Mouse (Mus musculus) heart, embryonic 16.5 days (tissue): ENCODE results near the gene Gbf1. TPM values are rescaled to one million over a fixed set of nuclear protein-coding genes. Genes with fewer than 3 reads are reported as not detected.

ENCODE experiments used
- ATAC-seq: fragments of 200-750 bp; cut with Nextera tagmentation; replicated peaks from 2 replicates; pipeline ENCODE4 v1.8.0; 2017; ENCODE audit warnings: moderate number of reproducible peaks; ENCODE audit not compliant: insufficient read depth, low FRiP score; ENCODE audit errors: extremely low read depth
- H3K27ac ChIP-seq: fragments of 300-500 bp; sonication (generic); 2 replicates; pipeline ENCODE4 v1.5.1; 2014; ENCODE audit warnings: mild to moderate bottlenecking, low read length, control low read depth, moderate library complexity
- H3K27me3 ChIP-seq: fragments of 300-500 bp; sonication (generic); 2 replicates; pipeline ENCODE4 v1.6.1; 2014; ENCODE audit warnings: low read length, mixed read lengths; ENCODE audit not compliant: control insufficient read depth, insufficient read depth
- H3K36me3 ChIP-seq: fragments of 300-500 bp; sonication (generic); 2 replicates; pipeline ENCODE4 v1.6.1; 2014; ENCODE audit not compliant: control insufficient read depth, insufficient read depth
- H3K4me1 ChIP-seq: fragments of 300-500 bp; sonication (generic); 2 replicates; pipeline ENCODE4 v1.6.1; 2014; ENCODE audit warnings: low read length, mixed read lengths; ENCODE audit not compliant: control insufficient read depth, insufficient read depth
- H3K4me2 ChIP-seq: fragments of 300-500 bp; sonication (generic); 2 replicates; pipeline ENCODE4 v1.6.1; 2014; ENCODE audit warnings: low read depth, mild to moderate bottlenecking, control low read depth, low read length
- H3K4me3 ChIP-seq: fragments of 300-500 bp; sonication (generic); 2 replicates; pipeline ENCODE4 v1.5.1; 2014; ENCODE audit warnings: mild to moderate bottlenecking, control low read depth, low read length
- H3K9ac ChIP-seq: fragments of 300-500 bp; sonication (generic); 2 replicates; pipeline ENCODE4 v1.6.1; 2014; ENCODE audit warnings: low read length, control low read depth
- H3K9me3 ChIP-seq: fragments of 300-500 bp; sonication (generic); replicated peaks from 2 replicates; pipeline ENCODE4 v1.6.1; 2016; ENCODE audit warnings: low read length; ENCODE audit not compliant: control insufficient read depth
- WGBS: fragments of 180-500 bp; shearing (Covaris S2); extraction: QIAGEN DNeasy Blood & Tissue Kit; methylation state at CpG from one replicate; pipeline ENCODE4 v1.1.7; 2014; 5-methylcytosine and 5-hydroxymethylcytosine counted together
- polyA plus RNA-seq: library from polyadenylated mRNA; unstranded; fragments of >200 nt; fragmentation: Nextera tagmentation; extraction: Ambion mirVana; gene quantifications from 2 replicates; pipeline ENCODE4 v1.2.1, GENCODE M21; 2015

The Gbf1 gene
- polyA plus RNA-seq, 1 experiment from 2014 or later, result 36.1 TPM

GRCm38 (mm10) chr19:46244628-46245027 lies 92.3 kb downstream of the Gbf1 start:
- no peaks in the 10 kb centered on the region for H3K4me1 ChIP-seq
- no peak overlapping the region for H3K9ac ChIP-seq
- ATAC-seq, result no peak
- H3K4me2 ChIP-seq, result no peak overlapping the region
- H3K27ac ChIP-seq, result no peak overlapping the region
- WGBS, result 66% methylated on average over 5 of the region's 5 CpGs
- H3K4me3 ChIP-seq, result no peak overlapping the region
- H3K9me3 ChIP-seq, result no peaks in the 10 kb centered on the region
- no peaks in the 10 kb centered on the region for H3K27me3 ChIP-seq
- H3K36me3 ChIP-seq, result peaks cover 8% of the 10 kb centered on the region

DNA sequence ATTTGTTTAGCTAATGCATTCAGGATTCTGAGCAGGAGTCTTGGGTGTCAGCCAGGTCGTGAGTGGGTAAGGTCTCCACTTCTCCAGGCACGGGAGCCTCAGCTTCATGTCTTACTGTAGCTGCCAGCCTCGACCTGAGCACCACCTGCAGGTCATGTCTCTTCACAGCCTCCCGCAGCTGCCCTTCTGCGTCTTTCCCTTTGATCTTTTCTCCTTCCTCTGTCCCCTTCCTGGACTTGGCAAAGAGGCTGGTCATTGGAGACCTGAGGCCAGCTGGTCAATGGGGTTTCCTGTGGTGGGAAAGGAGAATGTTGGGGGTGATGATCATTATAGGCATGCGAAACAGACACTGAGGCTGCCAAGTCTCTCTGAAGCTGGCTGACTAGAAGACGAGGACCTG lies 96.7 kb downstream of the Gbf1 start:
- Histone ChIP-seq H3K9me3 (no peaks in the 10 kb centered on the region), H3K4me1 (no peaks in the 10 kb centered on the region), H3K9ac (no peak overlapping the region), H3K4me2 (no peak overlapping the region), H3K27me3 (no peaks in the 10 kb centered on the region), H3K27ac (no peak overlapping the region), H3K36me3 (peaks cover 8% of the 10 kb centered on the region), H3K4me3 (no peak overlapping the region)
- 31% methylated on average over 7 of the region's 7 CpGs for WGBS
- no peak for ATAC-seq

GRCm38 (mm10) chr19:46254163-46254752 lies 101.9 kb downstream of the Gbf1 start:
- no peak for ATAC-seq
- no peak overlapping the region for H3K4me2 ChIP-seq

GRCm38 (mm10) chr19:46264762-46265161 lies 112.5 kb downstream of the Gbf1 start:
- Histone ChIP-seq H3K4me2 (no peak overlapping the region), H3K36me3 (peaks cover 75% of the 10 kb centered on the region), H3K4me1 (no peaks in the 10 kb centered on the region), H3K9me3 (no peaks in the 10 kb centered on the region), H3K4me3 (no peak overlapping the region), H3K27ac (no peak overlapping the region), H3K27me3 (no peaks in the 10 kb centered on the region), H3K9ac (no peak overlapping the region)
- 85% methylated on average over 7 of the region's 7 CpGs for WGBS
- no peak for ATAC-seq

More at GRCm38 (mm10) chr19:46254163-46254752, 101.9 kb downstream of the Gbf1 start:
- Histone ChIP-seq H3K4me3 (no peak overlapping the region), H3K36me3 (peaks cover 3% of the 10 kb centered on the region), H3K9me3 (no peaks in the 10 kb centered on the region), H3K27me3 (no peaks in the 10 kb centered on the region), H3K27ac (no peak overlapping the region), H3K4me1 (no peaks in the 10 kb centered on the region), H3K9ac (no peak overlapping the region)
- WGBS, result 41% methylated on average over 7 of the region's 7 CpGs

GRCm38 (mm10) chr19:46275307-46275706 lies 123.0 kb downstream of the Gbf1 start:
- Histone ChIP-seq H3K4me1 (no peaks in the 10 kb centered on the region), H3K9me3 (0 out of 2 replicates have a peak, but pooled peaks cover 4% of the 10 kb centered on the region), H3K9ac (no peak overlapping the region), H3K4me2 (no peak overlapping the region), H3K27me3 (no peaks in the 10 kb centered on the region), H3K36me3 (peaks cover 57% of the 10 kb centered on the region), H3K4me3 (no peak overlapping the region), H3K27ac (no peak overlapping the region)
- no peak for ATAC-seq

GRCm38 (mm10) chr19:46282081-46282849 lies 130.0 kb downstream of the Gbf1 start:
- no peak overlapping the region for H3K9ac ChIP-seq
- no peak overlapping the region for H3K27ac ChIP-seq
- H3K4me3 ChIP-seq, result no peak overlapping the region
- whole genome bisulfite sequencing, result 90% methylated on average over 11 of the region's 11 CpGs
- peaks cover 65% of the 10 kb centered on the region for H3K36me3 ChIP-seq
- no peaks in the 10 kb centered on the region for H3K9me3 ChIP-seq
- ATAC-seq, result no peak
- no peaks in the 10 kb centered on the region for H3K4me1 ChIP-seq
- no peaks in the 10 kb centered on the region for H3K27me3 ChIP-seq
- no peak overlapping the region for H3K4me2 ChIP-seq

- H3K4me3 ChIP-seq, result no peak overlapping the region
- peaks cover 58% of the 10 kb centered on the region for H3K36me3 ChIP-seq
- 89% methylated on average over 4 of the region's 4 CpGs for WGBS
- H3K27me3 ChIP-seq, result no peaks in the 10 kb centered on the region
- no peaks in the 10 kb centered on the region for H3K9me3 ChIP-seq
- H3K4me2 ChIP-seq, result no peak overlapping the region
- no peaks in the 10 kb centered on the region for H3K4me1 ChIP-seq
- no peak overlapping the region for H3K27ac ChIP-seq
- no peak for ATAC-seq
- no peak overlapping the region for H3K9ac ChIP-seq
Measured at GRCm38 (mm10) chr19:46284686-46285085, 132.4 kb downstream of the Gbf1 start.

DNA sequence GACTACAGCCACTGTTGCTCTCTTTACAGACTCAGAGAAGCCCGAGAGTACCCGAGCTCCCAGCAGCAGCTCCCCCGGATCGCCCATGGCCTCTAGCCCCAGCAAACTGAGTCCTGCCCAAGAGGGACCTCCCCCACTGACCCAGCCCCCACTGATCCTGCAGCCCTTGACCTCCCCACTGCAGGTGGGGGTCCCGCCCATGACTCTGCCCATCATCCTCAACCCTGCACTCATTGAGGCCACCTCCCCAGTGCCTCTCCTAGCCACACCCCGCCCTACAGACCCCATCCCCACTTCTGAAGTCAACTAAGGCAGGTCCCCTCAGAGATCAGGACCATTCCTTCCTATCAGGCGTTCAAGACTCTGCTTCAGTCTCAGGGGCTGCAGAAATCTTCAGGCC lies 133.3 kb downstream of the Gbf1 start:
- ATAC-seq, result no peak
- no peak overlapping the region for H3K27ac ChIP-seq
- no peaks in the 10 kb centered on the region for H3K27me3 ChIP-seq
- H3K4me3 ChIP-seq, result no peak overlapping the region
- WGBS, result 82% methylated on average over 7 of the region's 7 CpGs
- H3K4me2 ChIP-seq, result no peak overlapping the region
- no peaks in the 10 kb centered on the region for H3K4me1 ChIP-seq
- peaks cover 48% of the 10 kb centered on the region for H3K36me3 ChIP-seq
- no peak overlapping the region for H3K9ac ChIP-seq
- H3K9me3 ChIP-seq, result no peaks in the 10 kb centered on the region

GRCm38 (mm10) chr19:46286047-46286446 lies 133.7 kb downstream of the Gbf1 start:
- Histone ChIP-seq H3K4me2 (no peak overlapping the region), H3K4me1 (no peaks in the 10 kb centered on the region), H3K9me3 (no peaks in the 10 kb centered on the region), H3K36me3 (peaks cover 46% of the 10 kb centered on the region), H3K4me3 (no peak overlapping the region), H3K27me3 (no peaks in the 10 kb centered on the region), H3K9ac (no peak overlapping the region), H3K27ac (no peak overlapping the region)
- WGBS, result 89% methylated on average over 6 of the region's 6 CpGs
- no peak for ATAC-seq
